ENCODE assay signal across 25 mouse cellular contexts in genomic region chr16:30979905-30980304, GRCm38 (mm10).
DNase-seq lines count a peak whose midpoint lies in the region; ATAC-seq and TF ChIP-seq lines count a peak whose summit lies in the region.
"Had no signal": no experiment of that assay in that cellular context is flagged by ENCODE, and none has a peak within 500 bp of the region (broad histone marks: within the 10 kb centered on the region; RNA-seq: fewer than 3 reads in every experiment).

No protein-coding gene starts in this region.

- peak overlapping the region; percentile 78 for H3K27ac ChIP-seq in lung, embryonic 16.5 days (ENCODE audit: low read length)
- H3K27ac ChIP-seq in stomach, embryonic 15.5 days, result peak overlapping the region; percentile 17; the same call in 1 of the 2 replicates
- H3K27ac ChIP-seq: embryonic facial prominence, embryonic 12.5 days; embryonic facial prominence, embryonic 15.5 days; hindbrain, embryonic 12.5 days; hindbrain, embryonic 15.5 days had no signal

- 72% methylated on average over 11 of the region's 11 CpGs for WGBS in lung, adult 2 months
- 64% methylated on average over 11 of the region's 11 CpGs for WGBS in lung, embryonic 16.5 days
- WGBS in stomach, embryonic 15.5 days, result 79% methylated on average over 11 of the region's 11 CpGs

- DNase-seq in lung, adult 18-20 months, result peak; percentile 27 to 50
- no peak for DNase-seq in lung, adult 2 months
- DNase-seq in lung, postnatal 4 days, result no peak
- no peak for DNase-seq in adrenal gland, adult 2 months
- DNase-seq in frontal cortex, postnatal 25 days (ENCODE audit: low spot score in 2 of 2), result no peak
- DNase-seq: adrenal gland, postnatal 14 days; B cell, adult 2 months; cerebellum, adult 11 months; cerebellum, adult 2 months; cerebellum, adult 9-11 months; cerebellum, postnatal 25 days; forebrain, postnatal 0 days; gastrocnemius, postnatal 10 days; heart, adult 11 months had no signal

- TF ChIP-seq CTCF in lung, adult 2 months (IDR thresholded peaks at IDR 0.05; ENCODE audit: insufficient read depth, low read length), result no peak

- H3K9ac ChIP-seq in lung, embryonic 16.5 days (ENCODE audit: low read length), result no peak overlapping the region
- H3K9ac ChIP-seq in stomach, embryonic 15.5 days, result no peak overlapping the region
- H3K9ac ChIP-seq: embryonic facial prominence, embryonic 12.5 days; embryonic facial prominence, embryonic 15.5 days; forebrain, postnatal 0 days; hindbrain, embryonic 12.5 days; hindbrain, embryonic 15.5 days had no signal

- peak; percentile 13 for ATAC-seq in lung, embryonic 16.5 days (ENCODE audit: low read depth)
- ATAC-seq in stomach, embryonic 15.5 days (ENCODE audit: insufficient read depth, low FRiP score, low read depth), result no peak
- ATAC-seq: forebrain, embryonic 14.5 days; forebrain, postnatal 0 days; Patski had no signal

- H3K9me3 ChIP-seq in lung, embryonic 16.5 days (ENCODE audit: control insufficient read depth, low read length), result no peaks in the 10 kb centered on the region
- H3K9me3 ChIP-seq in stomach, embryonic 15.5 days, result no peaks in the 10 kb centered on the region
- H3K9me3 ChIP-seq: embryonic facial prominence, embryonic 12.5 days; embryonic facial prominence, embryonic 15.5 days; G1E; hindbrain, embryonic 12.5 days; hindbrain, embryonic 15.5 days had no signal

- no peak overlapping the region for H3K4me3 ChIP-seq in lung, adult 2 months (replicated peaks; ENCODE audit: extremely low read depth, low read depth, low read length)
- peak overlapping the region; percentile 0; the same call in 1 of the 2 replicates for H3K4me3 ChIP-seq in lung, embryonic 16.5 days (ENCODE audit: low read length)
- no peak overlapping the region for H3K4me3 ChIP-seq in stomach, embryonic 15.5 days (replicated peaks)
- H3K4me3 ChIP-seq: embryonic facial prominence, embryonic 12.5 days; embryonic facial prominence, embryonic 15.5 days; hindbrain, embryonic 12.5 days; hindbrain, embryonic 15.5 days had no signal

- H3K36me3 ChIP-seq in lung, embryonic 16.5 days (ENCODE audit: control insufficient read depth, insufficient read depth, low read length), result no peaks in the 10 kb centered on the region
- H3K36me3 ChIP-seq in stomach, embryonic 15.5 days, result no peaks in the 10 kb centered on the region
- H3K36me3 ChIP-seq: embryonic facial prominence, embryonic 12.5 days; embryonic facial prominence, embryonic 15.5 days; hindbrain, embryonic 12.5 days; hindbrain, embryonic 15.5 days had no signal

- no peaks in the 10 kb centered on the region for H3K4me1 ChIP-seq in lung, adult 2 months (ENCODE audit: control insufficient read depth, insufficient read depth, low read length)
- H3K4me1 ChIP-seq in lung, embryonic 16.5 days (replicated peaks; ENCODE audit: control insufficient read depth, insufficient read depth, low read length), result peaks cover 24% of the 10 kb centered on the region
- peaks cover 10% of the 10 kb centered on the region; the same call in 1 of the 2 replicates for H3K4me1 ChIP-seq in stomach, embryonic 15.5 days

- no peaks in the 10 kb centered on the region for H3K27me3 ChIP-seq in lung, embryonic 16.5 days (ENCODE audit: control insufficient read depth, insufficient read depth, low read depth, low read length)
- no peaks in the 10 kb centered on the region for H3K27me3 ChIP-seq in stomach, embryonic 15.5 days (replicated peaks)
- H3K27me3 ChIP-seq: CH12.LX; embryonic facial prominence, embryonic 12.5 days; embryonic facial prominence, embryonic 15.5 days; hindbrain, embryonic 12.5 days; hindbrain, embryonic 15.5 days; Patski had no signal

- no peak for TF ChIP-seq POLR2A in lung, adult 2 months (IDR thresholded peaks at IDR 0.05; ENCODE audit: borderline replicate concordance, extremely low read depth, low read depth, low read length)

- peak overlapping the region; percentile 12 for H3K4me2 ChIP-seq in lung, embryonic 16.5 days (ENCODE audit: low read depth, low read length)
- 0 out of 2 replicates have a peak overlapping the region, but pooled peaks have one; percentile 5 for H3K4me2 ChIP-seq in stomach, embryonic 15.5 days
- H3K4me2 ChIP-seq: embryonic facial prominence, embryonic 12.5 days; embryonic facial prominence, embryonic 15.5 days; heart, embryonic 11.5 days; hindbrain, embryonic 12.5 days; hindbrain, embryonic 15.5 days had no signal

Comparison
In these comparisons a context has a peak if more than half of its experiments do, and no peak if none do; other contexts are left out.
1. DNase-seq: peak in lung, adult 18-20 months (2 of 2); none in lung, adult 2 months (single experiment), lung, postnatal 4 days (0 of 2), adrenal gland, adult 2 months (single experiment) and frontal cortex, postnatal 25 days (0 of 2).